27 mouse cellular contexts compared by ENCODE assay signal in the genomic region with DNA sequence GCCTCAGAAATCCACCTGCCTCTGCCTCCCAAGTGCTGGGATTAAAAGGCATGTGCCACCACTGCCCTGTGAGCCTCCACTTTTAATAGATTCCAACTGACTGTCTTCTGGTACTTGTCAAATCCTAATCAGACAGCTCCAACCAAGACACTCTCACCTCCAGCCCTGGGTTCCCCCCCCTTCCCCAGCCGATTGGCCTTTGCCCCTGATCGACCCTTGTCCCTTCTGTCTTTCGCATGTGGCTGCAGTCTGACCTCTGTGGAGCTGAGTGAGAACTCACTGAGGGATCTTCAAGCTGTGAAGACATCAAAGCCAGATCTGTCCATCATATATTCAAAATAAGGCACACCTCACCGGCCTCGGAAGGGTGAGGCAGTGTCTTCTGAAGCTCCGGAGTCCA. TPM values are rescaled to one million over a fixed set of nuclear protein-coding genes. Genes with fewer than 3 reads are reported as not detected.
DNase-seq lines count a peak whose midpoint lies in the region; ATAC-seq and TF ChIP-seq lines count a peak whose summit lies in the region.
"Had no signal": no experiment of that assay in that cellular context is flagged by ENCODE, and none has a peak within 500 bp of the region (broad histone marks: within the 10 kb centered on the region; RNA-seq: fewer than 3 reads in every experiment).

No protein-coding gene starts in this region.

- ATAC-seq in liver, postnatal 0 days = no peak; the same call in 1 of the 2 replicates
- no peak for ATAC-seq in midbrain, embryonic 11.5 days (ENCODE audit: low FRiP score)
- no peak for ATAC-seq in midbrain, postnatal 0 days (ENCODE audit: low FRiP score)
- ATAC-seq: activated CD4-positive, CD25-positive, alpha-beta regulatory T cell, adult 4 months; CD4-positive, CD25-positive, alpha-beta regulatory T cell, adult 4 months; Patski had no signal

- peak; percentile 52 for DNase-seq in kidney, adult 2 months
- no peak for DNase-seq in kidney, adult 9 months
- DNase-seq in liver, adult 2 months (ENCODE audit: extremely low read depth, low read depth, low spot score) = peak; percentile 77
- DNase-seq in liver, postnatal 0 days = no peak
- peak; percentile 37 for DNase-seq in midbrain, embryonic 11.5 days (ENCODE audit: low spot score, missing footprints)
- no peak for DNase-seq in midbrain, postnatal 0 days (ENCODE audit: low spot score)
- DNase-seq in yolk sac, embryonic 10.5 days (ENCODE audit: low spot score) = peak; percentile 77
- DNase-seq in spleen, adult 18-20 months = no peak
- DNase-seq: adrenal gland, adult 2 months; adrenal gland, adult 8-10 months; adrenal gland, postnatal 10 days; adrenal gland, postnatal 14 days; adrenal gland, postnatal 25 days; adrenal gland, postnatal 36 days; B cell, adult 2 months; cerebellum, adult 11 months; cerebellum, adult 11-12 months had no signal

- WGBS in kidney, adult 2 months = 66% methylated on average over 6 of the region's 6 CpGs
- 66% methylated on average over 6 of the region's 6 CpGs for WGBS in liver, adult 2 months
- 70% methylated on average over 6 of the region's 6 CpGs for WGBS in liver, postnatal 0 days (ENCODE audit: insufficient replicate concordance)
- 89% methylated on average over 6 of the region's 6 CpGs for WGBS in midbrain, embryonic 11.5 days
- whole genome bisulfite sequencing in midbrain, postnatal 0 days = 91% methylated on average over 6 of the region's 6 CpGs

- no peaks in the 10 kb centered on the region for H3K79me2 ChIP-seq in liver, adult 2 months (ENCODE audit: control insufficient read depth, insufficient read depth, low read length)

- H3K4me2 ChIP-seq in liver, postnatal 0 days (ENCODE audit: low read depth, low read length) = no peak overlapping the region
- no peak overlapping the region for H3K4me2 ChIP-seq in midbrain, embryonic 11.5 days
- H3K4me2 ChIP-seq in midbrain, postnatal 0 days (ENCODE audit: low read depth, low read length, poor library complexity, severe bottlenecking) = no peak overlapping the region

- H3K36me3 ChIP-seq in kidney, adult 2 months (ENCODE audit: control insufficient read depth, insufficient read depth, low read length) = no peaks in the 10 kb centered on the region; the same call in 1 of the 2 replicates
- peaks cover 30% of the 10 kb centered on the region for H3K36me3 ChIP-seq in liver, adult 2 months (ENCODE audit: control insufficient read depth, insufficient read depth, low read length)
- peaks cover 11% of the 10 kb centered on the region; the same call in 1 of the 2 replicates for H3K36me3 ChIP-seq in liver, postnatal 0 days (replicated peaks; ENCODE audit: insufficient read depth, low read length)
- no peaks in the 10 kb centered on the region for H3K36me3 ChIP-seq in midbrain, embryonic 11.5 days (ENCODE audit: control insufficient read depth, insufficient read depth, low read length)
- H3K36me3 ChIP-seq in midbrain, postnatal 0 days (ENCODE audit: insufficient read depth, low read length) = no peaks in the 10 kb centered on the region
- H3K36me3 ChIP-seq: G1E had no signal

- no peak overlapping the region for H3K27ac ChIP-seq in kidney, adult 2 months (ENCODE audit: insufficient read depth, low read depth, low read length)
- no peak overlapping the region; the same call in 1 of the 2 replicates for H3K27ac ChIP-seq in liver, adult 2 months (replicated peaks; ENCODE audit: insufficient read depth, low read depth, low read length)
- no peak overlapping the region for H3K27ac ChIP-seq in liver, postnatal 0 days (ENCODE audit: low read depth)
- H3K27ac ChIP-seq in midbrain, embryonic 11.5 days (ENCODE audit: low read depth, low read length) = no peak overlapping the region
- no peak overlapping the region for H3K27ac ChIP-seq in midbrain, postnatal 0 days (ENCODE audit: low read depth, low read length)

- no peak for TF ChIP-seq CTCF in kidney, adult 2 months (conservative IDR thresholded peaks at IDR 0.05; ENCODE audit: insufficient read depth, insufficient read length, low read depth, low read length)
- no peak for TF ChIP-seq CTCF in liver, adult 2 months (IDR thresholded peaks at IDR 0.05; ENCODE audit: low read depth, low read length)
- TF ChIP-seq CTCF in liver, postnatal 0 days (IDR thresholded peaks at IDR 0.05; ENCODE audit: low read depth) = no peak
- no peak for TF ChIP-seq CTCF in midbrain, postnatal 0 days (IDR thresholded peaks at IDR 0.05)

- no peak overlapping the region for H3K9ac ChIP-seq in liver, adult 2 months (ENCODE audit: low read depth, low read length)
- no peak overlapping the region for H3K9ac ChIP-seq in liver, postnatal 0 days (replicated peaks)
- no peak overlapping the region for H3K9ac ChIP-seq in midbrain, embryonic 11.5 days (ENCODE audit: low read length)
- no peak overlapping the region for H3K9ac ChIP-seq in midbrain, postnatal 0 days (replicated peaks; ENCODE audit: low read length, poor library complexity, severe bottlenecking)

- no peaks in the 10 kb centered on the region for H3K9me3 ChIP-seq in liver, postnatal 0 days (ENCODE audit: low read length)
- no peaks in the 10 kb centered on the region for H3K9me3 ChIP-seq in midbrain, embryonic 11.5 days (ENCODE audit: control insufficient read depth, low read length)
- no peaks in the 10 kb centered on the region for H3K9me3 ChIP-seq in midbrain, postnatal 0 days (ENCODE audit: low read length)

- peaks cover 13% of the 10 kb centered on the region for H3K4me1 ChIP-seq in kidney, adult 2 months (ENCODE audit: control insufficient read depth, insufficient read depth, low read length)
- peaks cover 24% of the 10 kb centered on the region for H3K4me1 ChIP-seq in liver, adult 2 months (ENCODE audit: control insufficient read depth, insufficient read depth, low read length)
- H3K4me1 ChIP-seq in liver, postnatal 0 days (ENCODE audit: insufficient read depth) = peaks cover 5% of the 10 kb centered on the region
- peaks cover 9% of the 10 kb centered on the region for H3K4me1 ChIP-seq in midbrain, embryonic 11.5 days (ENCODE audit: control insufficient read depth, insufficient read depth, low read length)
- H3K4me1 ChIP-seq in midbrain, postnatal 0 days (ENCODE audit: insufficient read depth, low read length) = peaks cover 5% of the 10 kb centered on the region; the same call in 1 of the 2 replicates

- H3K27me3 ChIP-seq in kidney, adult 2 months (replicated peaks; ENCODE audit: control insufficient read depth, insufficient read depth, low read length) = no peaks in the 10 kb centered on the region
- no peaks in the 10 kb centered on the region for H3K27me3 ChIP-seq in liver, adult 2 months (ENCODE audit: control insufficient read depth, insufficient read depth, low read length)
- peaks cover 18% of the 10 kb centered on the region for H3K27me3 ChIP-seq in liver, postnatal 0 days (ENCODE audit: insufficient read depth, low read length)
- H3K27me3 ChIP-seq in midbrain, embryonic 11.5 days (ENCODE audit: control insufficient read depth, insufficient read depth, low read length) = peaks cover 25% of the 10 kb centered on the region
- peaks cover 33% of the 10 kb centered on the region for H3K27me3 ChIP-seq in midbrain, postnatal 0 days (ENCODE audit: insufficient read depth, low read length)

- TF ChIP-seq POLR2A in kidney, adult 2 months (IDR thresholded peaks at IDR 0.05; ENCODE audit: low read depth, low read length) = no peak
- no peak for TF ChIP-seq POLR2A in liver, adult 2 months (IDR thresholded peaks at IDR 0.05; ENCODE audit: extremely low read depth, insufficient read depth, low read length)

- no peak overlapping the region for H3K4me3 ChIP-seq in kidney, adult 2 months (ENCODE audit: insufficient read depth, low read depth, low read length)
- H3K4me3 ChIP-seq in liver, adult 2 months (ENCODE audit: insufficient read depth, low read depth, low read length) = no peak overlapping the region
- no peak overlapping the region for H3K4me3 ChIP-seq in liver, postnatal 0 days (ENCODE audit: low read depth, low read length)
- H3K4me3 ChIP-seq in midbrain, embryonic 11.5 days (ENCODE audit: low read depth, low read length) = no peak overlapping the region
- H3K4me3 ChIP-seq in midbrain, postnatal 0 days (ENCODE audit: low read depth, low read length) = no peak overlapping the region

- no peak for TF ChIP-seq EP300 in liver, postnatal 0 days (IDR thresholded peaks at IDR 0.05; ENCODE audit: low read depth)

RNA-seq across cellular contexts. Expression of a gene that starts 6.5 kb away (rescaled TPM):
- 56.6 and 70.7 TPM in 2 replicates for polyA plus RNA-seq in kidney, adult 2 months (2012; rRNA removed)
- 28.9 and 33.4 TPM in 2 replicates for total RNA-seq in liver, adult 2 months (2014; rRNA removed)
- polyA plus RNA-seq in liver, adult 2 months (2012; rRNA removed) = 72.9 and 119 TPM in 2 replicates
- 16.7 and 18.8 TPM in 2 replicates for polyA plus RNA-seq in liver, postnatal 0 days (2015; fragmentation: Nextera tagmentation; extraction: Ambion mirVana)
- 0.08 and 0.21 TPM in 2 replicates for polyA plus RNA-seq in midbrain, embryonic 11.5 days (2014; fragmentation: Nextera tagmentation; extraction: Ambion mirVana)
- total RNA-seq in midbrain, postnatal 0 days (2014; rRNA removed) = 0.24 and 0.82 TPM in 2 replicates
- 0.90 and 0.99 TPM in 2 replicates for polyA plus RNA-seq in midbrain, postnatal 0 days (2015; fragmentation: Nextera tagmentation; extraction: Ambion mirVana)
- total RNA-seq: MEL had no signal
- polyA plus RNA-seq: activated CD4-positive, CD25-positive, alpha-beta regulatory T cell, adult 4 months; CD4-positive, CD25-positive, alpha-beta regulatory T cell, adult 4 months; Patski had no signal

RNA-seq across cellular contexts. Expression of a gene that starts 14.0 kb away (rescaled TPM):
- polyA plus RNA-seq in kidney, adult 2 months (2012; rRNA removed) = 58.0 and 71.2 TPM in 2 replicates
- total RNA-seq in liver, adult 2 months (2014; rRNA removed) = 16.6 and 19.1 TPM in 2 replicates
- polyA plus RNA-seq in liver, adult 2 months (2012; rRNA removed) = 41.3 and 43.3 TPM in 2 replicates
- 5.5 and 6.3 TPM in 2 replicates for polyA plus RNA-seq in liver, postnatal 0 days (2015; fragmentation: Nextera tagmentation; extraction: Ambion mirVana)
- polyA plus RNA-seq in midbrain, embryonic 11.5 days (2014; fragmentation: Nextera tagmentation; extraction: Ambion mirVana) = 10.2 and 12.5 TPM in 2 replicates
- 7.8 and 10.5 TPM in 2 replicates for total RNA-seq in midbrain, postnatal 0 days (2014; rRNA removed)
- 4.3 and 4.4 TPM in 2 replicates for polyA plus RNA-seq in midbrain, postnatal 0 days (2015; fragmentation: Nextera tagmentation; extraction: Ambion mirVana)

RNA-seq across cellular contexts. Expression of a gene that starts 22.9 kb away (rescaled TPM):
- 0.87 and 1.4 TPM in 2 replicates for polyA plus RNA-seq in kidney, adult 2 months (2012; rRNA removed)
- total RNA-seq in liver, adult 2 months (2014; rRNA removed) = 0.40 and 0.55 TPM in 2 replicates
- 0.76 and 1.0 TPM in 2 replicates for polyA plus RNA-seq in liver, adult 2 months (2012; rRNA removed)
- polyA plus RNA-seq in liver, postnatal 0 days (2015; fragmentation: Nextera tagmentation; extraction: Ambion mirVana) = 0.41 and 0.48 TPM in 2 replicates
- 0.20 TPM in 1 of 2 replicates, not detected in the other for polyA plus RNA-seq in midbrain, embryonic 11.5 days (2014; fragmentation: Nextera tagmentation; extraction: Ambion mirVana)
- total RNA-seq in midbrain, postnatal 0 days (2014; rRNA removed) = 0.99 TPM in 1 of 2 replicates, not detected in the other
- polyA plus RNA-seq in midbrain, postnatal 0 days (2015; fragmentation: Nextera tagmentation; extraction: Ambion mirVana) = 0.63 TPM in 1 of 2 replicates, not detected in the other
- polyA plus RNA-seq: activated CD4-positive, CD25-positive, alpha-beta regulatory T cell, adult 4 months; CD4-positive, CD25-positive, alpha-beta regulatory T cell, adult 4 months had no signal

RNA-seq across cellular contexts. Expression of a gene that starts 26.9 kb away (rescaled TPM):
- polyA plus RNA-seq in kidney, adult 2 months (2012; rRNA removed) = 111 and 188 TPM in 2 replicates
- total RNA-seq in liver, adult 2 months (2014; rRNA removed) = 0.55 and 0.81 TPM in 2 replicates
- not detected in 2 replicates for polyA plus RNA-seq in liver, adult 2 months (2012; rRNA removed)
- polyA plus RNA-seq in liver, postnatal 0 days (2015; fragmentation: Nextera tagmentation; extraction: Ambion mirVana) = 1.2 and 12.7 TPM in 2 replicates
- polyA plus RNA-seq in midbrain, embryonic 11.5 days (2014; fragmentation: Nextera tagmentation; extraction: Ambion mirVana) = not detected in 2 replicates
- not detected in 2 replicates for total RNA-seq in midbrain, postnatal 0 days (2014; rRNA removed)
- polyA plus RNA-seq in midbrain, postnatal 0 days (2015; fragmentation: Nextera tagmentation; extraction: Ambion mirVana) = not detected in 2 replicates
- total RNA-seq: CH12.LX, ES-E14, G1E, MEL had no signal
- polyA plus RNA-seq: activated CD4-positive, CD25-positive, alpha-beta regulatory T cell, adult 4 months; brain, embryonic 14.5 days; CD4-positive, CD25-positive, alpha-beta regulatory T cell, adult 4 months; G1E; Patski had no signal

RNA-seq across cellular contexts. Expression of a gene that starts 28.6 kb away (rescaled TPM):
- 0.27 TPM in 1 of 2 replicates, not detected in the other for polyA plus RNA-seq in kidney, adult 2 months (2012; rRNA removed)
- total RNA-seq in liver, adult 2 months (2014; rRNA removed) = not detected in 2 replicates
- not detected in 2 replicates for polyA plus RNA-seq in liver, adult 2 months (2012; rRNA removed)
- 0.59 TPM in 1 of 2 replicates, not detected in the other for polyA plus RNA-seq in liver, postnatal 0 days (2015; fragmentation: Nextera tagmentation; extraction: Ambion mirVana)
- not detected in 2 replicates for polyA plus RNA-seq in midbrain, embryonic 11.5 days (2014; fragmentation: Nextera tagmentation; extraction: Ambion mirVana)
- total RNA-seq in midbrain, postnatal 0 days (2014; rRNA removed) = not detected in 2 replicates
- 0.81 TPM in 1 of 2 replicates, not detected in the other for polyA plus RNA-seq in midbrain, postnatal 0 days (2015; fragmentation: Nextera tagmentation; extraction: Ambion mirVana)
- total RNA-seq: adrenal gland, adult 2 months; adrenal gland, adult 8-10 months; adrenal gland, postnatal 10 days; adrenal gland, postnatal 14 days; adrenal gland, postnatal 25 days; adrenal gland, postnatal 36 days; adrenal gland, postnatal 4 days; CH12.LX; ES-E14; G1E; MEL had no signal
- polyA plus RNA-seq: activated CD4-positive, CD25-positive, alpha-beta regulatory T cell, adult 4 months; adrenal gland, adult 2 months; brain, embryonic 14.5 days; C2C12; G1E had no signal

Comparison
In these comparisons a context has a peak if more than half of its experiments do, and no peak if none do; other contexts are left out.
1. DNase-seq: peak in kidney, adult 2 months (single experiment), liver, adult 2 months (single experiment), midbrain, embryonic 11.5 days (single experiment) and yolk sac, embryonic 10.5 days (single experiment); none in kidney, adult 9 months (single experiment), liver, postnatal 0 days (single experiment), midbrain, postnatal 0 days (single experiment) and spleen, adult 18-20 months (0 of 2).